Mouse (Mus musculus) C2C12 (cell line): ENCODE measurements around the gene Slc39a2.

Source experiments
- CEBPB ChIP-seq: IDR thresholded peaks from one replicate; pipeline ENCODE4 v1.6.1; 2011; ENCODE audit warnings: low read depth, mild to moderate bottlenecking, control low read depth, moderate library complexity
- CTCF ChIP-seq: IDR thresholded peaks from one replicate; pipeline ENCODE4 v1.5.1; 2011; ENCODE audit not compliant: control insufficient read depth, insufficient read depth, insufficient read length
- MAX ChIP-seq: IDR thresholded peaks from one replicate; pipeline ENCODE4 v1.6.1; 2011; ENCODE audit warnings: mild to moderate bottlenecking, control low read depth

- TF ChIP-seq CTCF (no peak), CEBPB (no peak), MAX (no peak)
Measured at GRCm38 (mm10) chr14:51929309-51929943, 36.7 kb downstream of the Slc39a2 start.
